Mouse (Mus musculus) layer of hippocampus, adult 11-12 months (tissue): Measurements from ENCODE around the gene Camkk2.

ENCODE experiments used
- DNase-seq: peaks from one replicate; pipeline ENCODE4 v3.0.0; 2022; ENCODE audit warnings: low spot score

Camkk2 gene

GRCm38 (mm10) chr5:122698701-122699060 lies 80.5 kb downstream of the Camkk2 start:
- DNase-seq = no peak

GRCm38 (mm10) chr5:122698041-122698700 lies 81.0 kb downstream of the Camkk2 start:
- DNase-seq = no peak

GRCm38 (mm10) chr5:122695516-122695915 lies 83.7 kb downstream of the Camkk2 start:
- no peak for DNase-seq

GRCm38 (mm10) chr5:122693431-122694207 lies 85.6 kb downstream of the Camkk2 start:
- peak; percentile 60 for DNase-seq

GRCm38 (mm10) chr5:122690486-122690885 lies 88.7 kb downstream of the Camkk2 start:
- DNase-seq = no peak

GRCm38 (mm10) chr5:122689153-122689552 lies 90.1 kb downstream of the Camkk2 start:
- DNase-seq = no peak

GRCm38 (mm10) chr5:122687391-122687790 lies 91.8 kb downstream of the Camkk2 start:
- no peak for DNase-seq

- DNase-seq = no peak
These were observed 95.3 kb downstream of the Camkk2 start for GRCm38 (mm10) chr5:122683926-122684325.

- no peak for DNase-seq
These were observed 97.9 kb downstream of the Camkk2 start for GRCm38 (mm10) chr5:122681276-122681675.
